Mouse (Mus musculus) urinary bladder, postnatal 14 days (tissue): ENCODE data around the gene Ephb1.

Experiments used
- DNase-seq: peaks from one replicate; pipeline ENCODE4 v3.0.0; 2021; ENCODE audit warnings: low spot score

Gene Ephb1

GRCm38 (mm10) chr9:102306645-102307415 lies 47.7 kb downstream of the Ephb1 start:
- peak; percentile 10 for DNase-seq

DNA sequence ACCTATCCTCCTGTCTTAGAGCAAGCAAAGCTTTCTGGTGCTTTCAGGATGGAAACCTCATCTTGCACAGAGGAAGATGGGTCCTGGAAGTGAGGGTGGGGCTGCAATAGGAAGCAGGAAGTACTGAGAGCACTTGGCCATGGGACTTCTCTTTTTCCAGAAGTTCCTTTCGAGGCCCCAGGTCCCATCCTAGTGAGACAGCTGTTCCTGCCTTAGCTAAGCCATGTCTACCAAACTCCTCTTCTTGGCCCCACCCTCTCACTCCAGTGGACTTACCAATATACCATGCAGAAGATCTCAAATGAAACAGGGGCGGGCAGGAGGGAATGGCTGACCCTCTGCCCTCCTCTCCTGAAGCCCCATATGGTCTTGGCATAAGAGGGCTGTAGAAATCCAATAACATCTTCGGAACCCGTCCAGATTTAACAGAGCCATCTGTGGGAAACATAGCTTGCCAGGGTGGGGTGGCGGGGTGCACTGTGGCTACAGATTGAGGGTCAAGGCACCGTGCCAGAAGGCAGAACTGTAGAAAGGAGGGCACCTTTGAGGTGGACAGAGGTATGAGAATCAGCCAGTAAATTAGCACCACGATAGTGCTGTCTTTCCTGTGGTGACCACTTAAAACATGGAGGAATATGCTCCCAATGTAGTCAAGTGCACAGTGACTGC lies 48.9 kb downstream of the Ephb1 start:
- no peak for DNase-seq

GRCm38 (mm10) chr9:102304796-102305195 lies 49.7 kb downstream of the Ephb1 start:
- DNase-seq, result no peak

DNA sequence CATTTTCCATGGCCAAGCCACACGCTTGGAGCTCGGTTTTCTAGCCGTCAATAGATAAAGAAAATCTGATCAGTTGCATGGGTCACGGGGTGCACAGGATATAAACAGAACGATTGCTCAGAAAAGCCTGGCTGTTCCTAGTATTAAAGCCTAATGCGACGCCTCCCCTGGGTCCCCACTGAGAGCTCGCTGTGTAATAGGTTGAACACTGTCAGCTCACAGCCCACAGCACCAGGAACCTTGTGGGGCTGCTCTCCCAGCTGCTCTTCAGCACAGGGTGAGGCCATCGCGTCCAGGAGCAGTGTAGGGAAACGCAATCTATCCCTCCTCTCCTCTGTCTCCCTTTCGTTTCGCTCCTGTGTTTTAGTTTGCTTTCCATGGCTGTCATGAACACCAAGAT lies 50.6 kb downstream of the Ephb1 start:
- DNase-seq, result no peak

GRCm38 (mm10) chr9:102300985-102301384 lies 53.5 kb downstream of the Ephb1 start:
- DNase-seq, result no peak

DNA sequence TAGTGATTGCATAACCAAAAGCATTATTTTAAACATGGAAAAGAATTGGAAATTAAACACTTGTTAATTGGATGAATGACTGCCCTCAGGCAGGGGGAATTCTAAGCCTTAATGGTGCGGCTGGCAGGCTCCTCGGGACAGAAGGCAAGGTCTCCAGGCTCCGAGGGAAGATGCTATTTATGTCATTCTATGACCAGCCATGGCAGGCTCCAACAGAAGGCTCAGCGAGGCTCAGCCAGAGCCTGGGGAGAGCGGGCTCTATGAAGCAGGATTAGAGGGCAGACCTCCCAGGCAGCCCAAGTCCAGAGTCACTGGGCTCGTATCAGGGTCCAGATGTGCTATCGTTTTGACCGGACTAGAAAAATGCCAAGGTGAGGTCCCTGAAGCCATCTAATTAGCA lies 55.8 kb downstream of the Ephb1 start:
- no peak for DNase-seq

DNA sequence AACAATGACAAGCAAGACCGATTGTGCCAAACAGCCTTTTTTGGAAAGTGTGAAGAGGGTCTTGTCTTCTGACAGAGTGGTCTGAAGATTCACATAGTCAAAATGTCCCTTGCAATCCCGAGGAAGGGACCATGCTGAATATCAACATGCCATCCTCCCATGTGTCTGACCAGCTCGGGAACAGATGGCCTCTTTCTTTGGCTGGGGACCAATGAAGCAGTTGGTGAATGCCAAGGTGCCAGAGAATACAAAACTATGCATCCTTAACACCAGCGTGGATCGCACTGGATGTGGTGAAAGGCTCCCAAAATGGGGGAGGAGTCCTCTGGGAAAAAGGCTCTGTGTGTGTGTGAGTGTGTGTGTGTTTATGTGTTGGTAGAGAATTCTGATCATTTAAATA lies 56.5 kb downstream of the Ephb1 start:
- no peak for DNase-seq

DNA sequence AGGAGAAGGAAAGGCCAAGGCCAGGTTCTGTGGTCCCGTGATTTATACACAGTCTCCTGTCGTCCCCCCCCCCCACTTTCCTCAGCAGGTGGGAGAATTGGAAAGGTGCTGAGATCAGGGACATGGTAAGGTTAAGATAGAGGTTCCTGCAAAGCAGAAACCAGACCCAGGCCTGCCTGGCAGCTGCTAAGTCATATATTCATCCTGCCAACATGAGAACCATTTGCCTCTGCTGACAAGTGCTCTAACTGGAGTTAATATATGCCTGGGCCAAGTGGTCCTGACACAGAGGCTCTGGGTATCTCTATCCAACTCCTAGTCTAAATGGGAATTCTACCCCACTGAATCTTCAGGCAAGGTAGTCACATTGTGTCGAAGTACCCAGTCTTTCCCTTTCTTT lies 57.3 kb downstream of the Ephb1 start:
- DNase-seq, result no peak

GRCm38 (mm10) chr9:102293605-102294004 lies 60.9 kb downstream of the Ephb1 start:
- no peak for DNase-seq

GRCm38 (mm10) chr9:102291230-102291629 lies 63.3 kb downstream of the Ephb1 start:
- no peak for DNase-seq

DNA sequence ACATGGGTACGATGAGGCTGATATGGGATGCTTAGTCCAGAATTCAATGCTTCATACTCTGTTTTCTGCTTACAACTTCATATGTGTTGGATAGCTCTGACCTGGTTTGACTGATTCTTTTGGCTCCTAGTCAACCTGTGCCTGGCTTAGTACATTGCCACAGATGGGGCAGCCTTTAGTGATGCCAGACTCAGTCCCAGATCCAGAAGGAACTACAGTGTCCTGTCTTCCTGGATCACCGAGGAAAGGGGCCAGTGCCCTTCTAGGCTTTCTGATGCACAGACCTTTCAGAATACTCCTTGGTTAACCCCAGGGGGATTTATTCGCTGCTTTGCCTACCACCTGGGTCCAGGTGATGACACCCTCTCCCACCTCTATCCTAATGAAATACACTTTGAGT lies 66.1 kb downstream of the Ephb1 start:
- DNase-seq, result no peak

DNA sequence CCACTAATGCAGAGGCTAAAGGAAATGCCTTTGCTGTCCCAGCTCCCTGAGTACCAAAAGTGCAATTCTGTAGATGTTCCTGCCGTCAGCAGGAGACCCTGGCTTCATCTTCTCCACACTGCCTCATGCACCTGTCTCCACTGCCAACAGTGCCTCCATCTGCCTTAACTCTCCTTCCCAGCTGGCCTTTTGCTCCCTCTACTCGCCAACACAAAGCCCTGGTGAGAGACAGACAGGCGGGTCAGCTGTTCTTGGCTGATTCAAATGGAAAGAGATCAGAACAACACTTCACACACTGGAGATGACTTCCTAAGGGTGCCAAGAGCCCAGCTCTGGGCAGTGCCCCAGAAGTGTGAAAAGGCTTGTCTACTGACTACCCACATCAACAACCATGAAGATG lies 78.6 kb downstream of the Ephb1 start:
- DNase-seq, result no peak

DNA sequence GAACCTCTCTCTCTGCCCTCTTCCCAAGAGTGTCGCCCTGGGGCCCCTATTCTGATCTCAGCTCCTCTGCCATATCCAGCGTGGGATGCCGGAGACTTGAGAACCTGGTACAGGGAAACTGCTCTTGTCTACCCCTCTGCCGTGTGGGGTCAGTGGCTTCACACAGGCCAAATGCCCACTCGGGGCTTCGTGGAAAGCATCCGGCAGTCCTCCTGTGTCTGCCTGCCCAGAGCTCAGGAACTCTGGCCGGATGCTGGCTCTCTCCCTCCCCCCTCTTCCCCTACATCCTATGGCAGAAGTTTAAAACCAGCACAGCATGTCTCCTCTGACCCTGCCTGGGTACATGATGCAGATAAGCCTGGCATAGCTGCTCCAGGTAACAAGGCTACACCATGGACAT lies 80.5 kb downstream of the Ephb1 start:
- DNase-seq, result no peak

- DNase-seq, result no peak
These were observed 81.1 kb downstream of the Ephb1 start for GRCm38 (mm10) chr9:102273469-102273808.

- no peak for DNase-seq
These were observed 81.6 kb downstream of the Ephb1 start for GRCm38 (mm10) chr9:102272731-102273468.

DNA sequence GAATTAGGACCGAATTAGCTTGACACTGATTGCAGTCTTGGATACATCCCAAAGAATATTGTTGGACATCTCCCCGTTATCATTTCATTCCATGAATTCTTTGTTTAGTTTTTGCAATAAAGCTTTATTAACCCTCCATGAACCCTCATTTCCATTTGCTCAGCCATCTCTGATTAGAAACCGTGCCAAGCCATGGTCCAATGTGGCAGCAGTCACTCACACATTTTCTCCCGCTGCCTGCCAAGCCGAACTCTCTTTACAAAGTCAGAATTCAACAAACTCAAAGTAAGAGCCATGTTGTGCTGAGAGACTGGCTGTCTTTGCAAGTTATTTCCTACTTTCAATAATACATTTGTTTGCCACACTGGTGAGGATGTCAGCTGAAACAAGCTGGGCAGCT lies 84.0 kb downstream of the Ephb1 start:
- DNase-seq, result no peak

- peak; percentile 28 for DNase-seq
These were observed 87.0 kb downstream of the Ephb1 start for GRCm38 (mm10) chr9:102267311-102268027.

DNA sequence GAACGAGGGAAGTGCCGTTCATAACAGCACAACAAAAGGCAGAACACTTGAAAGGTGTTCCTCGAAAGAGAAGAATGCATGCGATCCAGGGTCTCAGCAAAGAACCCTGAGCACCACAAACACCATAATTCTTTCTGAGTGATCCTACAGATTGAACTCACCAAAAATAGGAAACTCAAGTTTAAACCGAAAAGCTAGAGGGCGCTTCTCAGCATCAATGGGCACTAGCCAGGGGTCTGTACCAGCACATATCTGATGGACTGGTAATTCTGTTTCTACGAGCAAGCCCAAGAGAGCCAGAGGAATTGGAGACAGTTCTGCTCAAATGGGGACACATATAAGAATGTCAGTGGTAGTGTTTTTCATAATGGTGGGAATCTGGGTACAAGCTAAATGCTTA lies 90.7 kb downstream of the Ephb1 start:
- no peak for DNase-seq

GRCm38 (mm10) chr9:102262100-102262501 lies 92.4 kb downstream of the Ephb1 start:
- DNase-seq, result no peak

DNA sequence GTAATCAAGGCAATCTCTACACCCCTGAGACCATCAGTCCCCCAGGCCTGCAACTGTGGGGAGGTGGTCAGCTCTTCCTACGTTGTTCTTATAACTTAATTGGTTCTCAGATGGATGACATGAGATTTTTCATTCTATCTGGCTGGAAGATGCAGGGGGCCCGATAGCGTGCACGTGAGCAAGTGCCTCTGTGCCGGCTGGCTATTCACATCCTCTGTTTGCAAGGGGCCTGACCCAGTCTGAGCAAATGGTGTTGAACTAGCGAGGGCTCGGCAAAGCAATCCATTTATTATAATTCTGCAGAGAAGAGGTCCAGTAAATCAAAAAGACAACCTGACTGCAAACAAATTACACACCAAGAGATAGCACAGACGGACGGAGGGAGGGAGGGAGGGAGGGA lies 93.0 kb downstream of the Ephb1 start:
- DNase-seq, result no peak

- DNase-seq, result no peak
These were observed 98.1 kb downstream of the Ephb1 start for GRCm38 (mm10) chr9:102256407-102256806.

DNA sequence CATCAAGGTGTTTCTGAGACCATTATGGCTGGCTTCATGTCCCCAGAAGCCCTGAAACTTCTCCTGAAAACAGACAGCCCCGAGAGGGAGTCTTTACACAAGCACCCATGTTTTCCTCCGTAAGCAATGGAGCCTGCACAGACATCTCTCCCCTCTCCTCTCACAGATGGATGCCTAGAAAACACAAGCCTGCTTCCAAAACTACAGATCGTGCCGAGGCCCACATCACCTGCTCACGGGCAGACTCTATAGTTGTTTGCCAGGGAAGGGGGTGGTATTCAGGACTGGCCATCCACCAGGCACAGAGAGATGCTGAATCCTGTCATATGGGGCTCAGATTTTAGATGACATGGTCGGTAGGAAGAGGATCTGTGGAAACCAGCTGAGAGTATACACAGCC lies 98.7 kb downstream of the Ephb1 start:
- DNase-seq, result no peak
